Mouse (Mus musculus) neural tube, embryonic 11.5 days (tissue): Measurements from ENCODE around the gene 1700067P10Rik. TPM values are rescaled to one million over a fixed set of nuclear protein-coding genes. Genes with fewer than 3 reads are reported as not detected.

Source experiments
- ATAC-seq: fragments of 200-750 bp; cut with Nextera tagmentation; 2 replicates; pipeline ENCODE4 v1.8.0; 2017; ENCODE audit warnings: moderate number of reproducible peaks, mild to moderate bottlenecking, moderate TSS enrichment, moderate library complexity; ENCODE audit not compliant: insufficient read depth, low FRiP score, low TSS enrichment
- DNase-seq: peaks from one replicate; pipeline ENCODE4 v3.0.0-alpha.2; 2015; ENCODE audit warnings: low spot score
- H3K27ac ChIP-seq: fragments of 300-500 bp; sonication (generic); 2 replicates; pipeline ENCODE4 v1.5.1; 2014; ENCODE audit warnings: low read depth, mild to moderate bottlenecking, low read length
- H3K27me3 ChIP-seq: fragments of 300-500 bp; sonication (generic); 2 replicates; pipeline ENCODE4 v1.6.1; 2014; ENCODE audit warnings: mild to moderate bottlenecking, low read length, mixed read lengths; ENCODE audit not compliant: control insufficient read depth, insufficient read depth
- H3K36me3 ChIP-seq: fragments of 300-500 bp; sonication (generic); 2 replicates; pipeline ENCODE4 v1.6.1; 2014; ENCODE audit warnings: mild to moderate bottlenecking, low read length, moderate library complexity, mixed read lengths; ENCODE audit not compliant: control insufficient read depth, insufficient read depth
- H3K4me1 ChIP-seq: fragments of 300-500 bp; sonication (generic); 2 replicates; pipeline ENCODE4 v1.6.1; 2014; ENCODE audit warnings: low read length, mixed read lengths; ENCODE audit not compliant: control insufficient read depth, insufficient read depth
- H3K4me2 ChIP-seq: fragments of 300-500 bp; sonication (generic); 2 replicates; pipeline ENCODE4 v1.6.1; 2014; ENCODE audit warnings: low read depth, mild to moderate bottlenecking, moderate library complexity
- H3K4me3 ChIP-seq: fragments of 300-500 bp; sonication (generic); 2 replicates; pipeline ENCODE4 v1.5.1; 2014; ENCODE audit warnings: low read depth, low read length
- H3K9ac ChIP-seq: fragments of 300-500 bp; sonication (generic); 2 replicates; pipeline ENCODE4 v1.6.1; 2014; ENCODE audit warnings: mild to moderate bottlenecking, low read length
- H3K9me3 ChIP-seq: fragments of 300-500 bp; sonication (generic); 2 replicates; pipeline ENCODE4 v1.6.1; 2016; ENCODE audit warnings: low read length; ENCODE audit not compliant: control insufficient read depth
- whole genome bisulfite sequencing: fragments of 180-500 bp; shearing (Covaris S2); extraction: QIAGEN DNeasy Blood & Tissue Kit; methylation state at CpG from one replicate; pipeline ENCODE4 v1.1.7; 2014; 5-methylcytosine and 5-hydroxymethylcytosine counted together
- polyA plus RNA-seq: library from polyadenylated mRNA; unstranded; fragments of >200 nt; fragmentation: Nextera tagmentation; extraction: Ambion mirVana; gene quantifications from 2 replicates; pipeline ENCODE4 v1.2.1, GENCODE M21; 2014

Gene 1700067P10Rik
- polyA plus RNA-seq, 1 experiment from 2014 or later, result not detected

- H3K27me3 ChIP-seq, result 0 out of 2 replicates have a peak, but pooled peaks cover 7% of the 10 kb centered on the region
- H3K4me1 ChIP-seq, result peaks cover 3% of the 10 kb centered on the region; the same call in 1 of the 2 replicates
- no peak for ATAC-seq
- no peak overlapping the region for H3K27ac ChIP-seq
- H3K9me3 ChIP-seq, result no peaks in the 10 kb centered on the region
- 75% methylated on average over 12 of the region's 12 CpGs for WGBS
- no peak overlapping the region for H3K4me2 ChIP-seq
- DNase-seq, result no peak
- H3K36me3 ChIP-seq, result no peaks in the 10 kb centered on the region
- no peak overlapping the region for H3K4me3 ChIP-seq
- no peak overlapping the region for H3K9ac ChIP-seq
Observed at GRCm38 (mm10) chr17:48090305-48090704, 1.2 kb downstream of the 1700067P10Rik start.

GRCm38 (mm10) chr17:48093286-48093817 is 4.2 kb downstream of the 1700067P10Rik start:
- no peak overlapping the region for H3K4me3 ChIP-seq
- WGBS, result 80% methylated on average over 5 of the region's 5 CpGs
- DNase-seq, result no peak
- H3K4me1 ChIP-seq, result peaks cover 28% of the 10 kb centered on the region
- peaks cover 19% of the 10 kb centered on the region; the same call in 1 of the 2 replicates for H3K27me3 ChIP-seq
- H3K9ac ChIP-seq, result no peak overlapping the region
- no peak for ATAC-seq
- no peaks in the 10 kb centered on the region for H3K36me3 ChIP-seq
- H3K27ac ChIP-seq, result no peak overlapping the region
- H3K4me2 ChIP-seq, result no peak overlapping the region
- H3K9me3 ChIP-seq, result no peaks in the 10 kb centered on the region

GRCm38 (mm10) chr17:48094820-48095680 is 5.9 kb downstream of the 1700067P10Rik start:
- peaks cover 19% of the 10 kb centered on the region; the same call in 1 of the 2 replicates for H3K27me3 ChIP-seq
- H3K4me3 ChIP-seq, result no peak overlapping the region
- H3K4me2 ChIP-seq, result peak overlapping the region; percentile 35
- no peak for ATAC-seq
- no peaks in the 10 kb centered on the region for H3K9me3 ChIP-seq
- H3K9ac ChIP-seq, result no peak overlapping the region
- DNase-seq, result no peak
- 5% methylated on average over 20 of the region's 20 CpGs for WGBS
- peaks cover 43% of the 10 kb centered on the region for H3K4me1 ChIP-seq
- no peaks in the 10 kb centered on the region for H3K36me3 ChIP-seq
- peak overlapping the region; percentile 67 for H3K27ac ChIP-seq

- Histone ChIP-seq H3K4me1 (peaks cover 46% of the 10 kb centered on the region), H3K4me3 (peak overlapping the region; percentile 6; the same call in 1 of the 2 replicates), H3K27me3 (peaks cover 19% of the 10 kb centered on the region; the same call in 1 of the 2 replicates), H3K27ac (peak overlapping the region; percentile 67), H3K4me2 (peak overlapping the region; percentile 35), H3K36me3 (no peaks in the 10 kb centered on the region), H3K9ac (peak overlapping the region; percentile 44), H3K9me3 (no peaks in the 10 kb centered on the region)
- WGBS, result under 1% methylated on average over 26 of the region's 26 CpGs
- ATAC-seq (peak; percentile 51; the same call in 1 of the 2 replicates), DNase-seq (peak; percentile 75)
Observed at GRCm38 (mm10) chr17:48095718-48096121, 6.6 kb downstream of the 1700067P10Rik start.

GRCm38 (mm10) chr17:48096321-48096720 is 7.2 kb downstream of the 1700067P10Rik start:
- DNase-seq, result no peak
- Histone ChIP-seq H3K27ac (peak overlapping the region; percentile 45; the same call in 1 of the 2 replicates), H3K9ac (no peak overlapping the region; the same call in 1 of the 2 replicates), H3K4me2 (peak overlapping the region; percentile 12), H3K4me1 (peaks cover 46% of the 10 kb centered on the region), H3K27me3 (peaks cover 19% of the 10 kb centered on the region; the same call in 1 of the 2 replicates), H3K4me3 (no peak overlapping the region), H3K9me3 (no peaks in the 10 kb centered on the region), H3K36me3 (no peaks in the 10 kb centered on the region)
- no peak for ATAC-seq
- 4% methylated on average over 17 of the region's 17 CpGs for WGBS

GRCm38 (mm10) chr17:48097011-48097742 is 8.1 kb downstream of the 1700067P10Rik start:
- Histone ChIP-seq H3K4me2 (peak overlapping the region; percentile 54), H3K9ac (peak overlapping the region; percentile 49), H3K27ac (peak overlapping the region; percentile 45), H3K9me3 (no peaks in the 10 kb centered on the region), H3K36me3 (no peaks in the 10 kb centered on the region), H3K27me3 (peaks cover 19% of the 10 kb centered on the region; the same call in 1 of the 2 replicates), H3K4me1 (peaks cover 46% of the 10 kb centered on the region), H3K4me3 (peak overlapping the region; percentile 25)
- WGBS, result under 1% methylated on average over 36 of the region's 41 CpGs
- peak; percentile 81 for DNase-seq
- no peak for ATAC-seq

GRCm38 (mm10) chr17:48097743-48098527 is 8.8 kb downstream of the 1700067P10Rik start:
- Histone ChIP-seq H3K4me3 (peak overlapping the region; percentile 25), H3K4me1 (peaks cover 46% of the 10 kb centered on the region), H3K4me2 (peak overlapping the region; percentile 54), H3K36me3 (no peaks in the 10 kb centered on the region), H3K27ac (peak overlapping the region; percentile 62), H3K27me3 (peaks cover 19% of the 10 kb centered on the region; the same call in 1 of the 2 replicates), H3K9ac (peak overlapping the region; percentile 49), H3K9me3 (no peaks in the 10 kb centered on the region)
- ATAC-seq (no peak), DNase-seq (peak; percentile 63)
- under 1% methylated on average over 40 of the region's 43 CpGs for WGBS

GRCm38 (mm10) chr17:48098528-48098890 is 9.4 kb downstream of the 1700067P10Rik start:
- Histone ChIP-seq H3K36me3 (no peaks in the 10 kb centered on the region), H3K9me3 (no peaks in the 10 kb centered on the region), H3K4me2 (peak overlapping the region; percentile 54), H3K9ac (peak overlapping the region; percentile 7; the same call in 1 of the 2 replicates), H3K27me3 (peaks cover 19% of the 10 kb centered on the region; the same call in 1 of the 2 replicates), H3K4me1 (peaks cover 46% of the 10 kb centered on the region), H3K4me3 (peak overlapping the region; percentile 25), H3K27ac (peak overlapping the region; percentile 62)
- DNase-seq (peak; percentile 59), ATAC-seq (no peak)
- WGBS, result under 1% methylated on average over 19 of the region's 19 CpGs
